Mouse (Mus musculus) heart, adult 9 months (tissue): Measurements from ENCODE around the gene Hyls1.
"Not testable (repeated sequence)": the region's sequence is repeated elsewhere in the genome, so short reads cannot be mapped to it uniquely, and the experiment has no call there.

ENCODE experiments used
- DNase-seq, 2 experiments: peaks; one replicate each; pipeline ENCODE4 v3.0.0; 2022; ENCODE audit warnings: low spot score in 2 of 2

The Hyls1 gene

GRCm38 (mm10) chr9:35569571-35570534 is at the start of gene Hyls1, which contains the start of gene Pate2:
Gene Hyls1 (minus strand): TSS chr9:35570398.
Gene Pate2 (plus strand): TSS chr9:35570284.
- peak; percentile 95 to 96 for DNase-seq

- not testable (repeated sequence) for DNase-seq
Observed at GRCm38 (mm10) chr9:35616784-35617183, 46.6 kb upstream of the Hyls1 start.

- no peak for DNase-seq
Observed at GRCm38 (mm10) chr9:35614005-35614404, 43.8 kb upstream of the Hyls1 start.

GRCm38 (mm10) chr9:35611841-35612240 is 41.6 kb upstream of the Hyls1 start, which contains the start of gene Pate4:
Gene Pate4 (minus strand): TSS chr9:35611941.
- DNase-seq, result no peak

- DNase-seq, result no peak
Observed at GRCm38 (mm10) chr9:35607647-35608405, 37.6 kb upstream of the Hyls1 start.

GRCm38 (mm10) chr9:35592903-35593302 is 22.7 kb upstream of the Hyls1 start:
- peak in 1 of 2 experiments; percentile 4 for DNase-seq

- DNase-seq, result no peak
Observed at GRCm38 (mm10) chr9:35587674-35588073, 17.5 kb upstream of the Hyls1 start.

- no peak for DNase-seq
Observed at GRCm38 (mm10) chr9:35574416-35574815, 4.2 kb upstream of the Hyls1 start.

- no peak for DNase-seq
Observed at GRCm38 (mm10) chr9:35570663-35571062, 465 bp upstream of the Hyls1 start.

- DNase-seq, result no peak
Observed at GRCm38 (mm10) chr9:35567995-35568394, 2.2 kb downstream of the Hyls1 start.

- DNase-seq, result no peak
Observed at GRCm38 (mm10) chr9:35564536-35565240, 5.5 kb downstream of the Hyls1 start.

GRCm38 (mm10) chr9:35561583-35561982 is 8.6 kb downstream of the Hyls1 start:
- no peak for DNase-seq

- no peak for DNase-seq
Observed at GRCm38 (mm10) chr9:35561076-35561475, 9.1 kb downstream of the Hyls1 start.

- DNase-seq, result peak; percentile 66 to 76
Observed at GRCm38 (mm10) chr9:35559009-35559890, 10.9 kb downstream of the Hyls1 start.

GRCm38 (mm10) chr9:35558257-35559008 is 11.8 kb downstream of the Hyls1 start, which contains the start of the genes Ddx25 and Pus3:
Gene Ddx25 (minus strand): TSS chr9:35558528.
Gene Pus3 (plus strand): TSS chr9:35558595.
- no peak for DNase-seq

- DNase-seq, result no peak
Observed at GRCm38 (mm10) chr9:35556494-35557102, 13.6 kb downstream of the Hyls1 start.

- no peak for DNase-seq
Observed at GRCm38 (mm10) chr9:35548455-35548854, 21.7 kb downstream of the Hyls1 start.

- no peak for DNase-seq
Observed at GRCm38 (mm10) chr9:35546745-35547144, 23.5 kb downstream of the Hyls1 start.

- no peak for DNase-seq
Observed at GRCm38 (mm10) chr9:35545704-35546103, 24.5 kb downstream of the Hyls1 start.
